ENCODE assay signal across 24 mouse cellular contexts in the genomic region with DNA sequence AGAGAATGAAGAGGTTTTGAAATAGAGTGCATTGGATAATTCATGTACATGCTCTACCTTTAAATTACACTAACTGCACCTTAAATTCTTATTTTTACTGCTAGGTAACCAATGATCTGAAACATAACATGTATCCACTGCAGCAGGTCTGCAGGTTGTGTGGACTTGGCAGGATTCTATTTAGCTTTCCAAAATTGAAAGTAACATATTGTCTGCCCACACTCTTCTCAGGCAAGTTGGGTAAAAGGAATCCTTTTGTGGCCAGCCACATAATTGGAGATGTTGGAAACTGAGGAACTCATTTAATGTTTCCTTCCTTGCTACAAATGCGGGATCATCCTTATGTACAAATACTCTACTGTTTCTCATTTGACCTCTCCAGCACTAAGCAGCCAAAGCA.
DNase-seq lines count a peak whose midpoint lies in the region; ATAC-seq and TF ChIP-seq lines count a peak whose summit lies in the region.
"Had no signal": no experiment of that assay in that cellular context is flagged by ENCODE, and none has a peak within 500 bp of the region (broad histone marks: within the 10 kb centered on the region; RNA-seq: fewer than 3 reads in every experiment).

No protein-coding gene starts in this region.

- ATAC-seq in frontal cortex, adult (ENCODE audit: low TSS enrichment): peak; percentile 87
- no peak for ATAC-seq in hindbrain, embryonic 16.5 days
- ATAC-seq: activated CD4-positive, CD25-positive, alpha-beta regulatory T cell, adult 4 months; CD4-positive, CD25-positive, alpha-beta regulatory T cell, adult 4 months; Patski had no signal

- no peaks in the 10 kb centered on the region for H3K36me3 ChIP-seq in hindbrain, embryonic 16.5 days (ENCODE audit: control insufficient read depth, insufficient read depth, low read length)
- H3K36me3 ChIP-seq: G1E had no signal

- TF ChIP-seq POLR2A in brain, embryonic 14.5 days (IDR thresholded peaks at IDR 0.05; ENCODE audit: borderline replicate concordance, extremely low read depth, insufficient read depth, insufficient read length, poor library complexity, severe bottlenecking): no peak

- no peaks in the 10 kb centered on the region for H3K27me3 ChIP-seq in hindbrain, embryonic 16.5 days (replicated peaks; ENCODE audit: control insufficient read depth, insufficient read depth, low read length)
- H3K27me3 ChIP-seq: CH12.LX, Patski had no signal

- no peak overlapping the region for H3K4me3 ChIP-seq in hindbrain, embryonic 16.5 days (ENCODE audit: low read length)

- no peak overlapping the region for H3K27ac ChIP-seq in hindbrain, embryonic 16.5 days (ENCODE audit: low read depth, low read length)

- 88% methylated on average over 1 of the region's 1 CpGs for WGBS in hindbrain, embryonic 16.5 days

- DNase-seq in frontal cortex, postnatal 25 days (ENCODE audit: low spot score in 2 of 2): no peak
- DNase-seq in right cerebral cortex, adult 18-20 months: peak; percentile 6
- DNase-seq in right cerebral cortex, postnatal 10 days (ENCODE audit: low spot score in 2 of 2): no peak
- DNase-seq in brain, adult 2 months (ENCODE audit: low read depth, low spot score): peak; percentile 39
- peak; percentile 3 for DNase-seq in brain, embryonic 14.5 days (ENCODE audit: low read depth)
- no peak for DNase-seq in spleen, adult 18-20 months
- DNase-seq: adrenal gland, adult 2 months; adrenal gland, adult 8-10 months; adrenal gland, postnatal 10 days; adrenal gland, postnatal 14 days; adrenal gland, postnatal 25 days; adrenal gland, postnatal 36 days; B cell, adult 2 months; cerebellum, adult 11 months; cerebellum, adult 11-12 months; cerebellum, adult 18-20 months; cerebellum, adult 2 months had no signal

- H3K4me2 ChIP-seq in hindbrain, embryonic 16.5 days (ENCODE audit: low read length): no peak overlapping the region

- no peak for TF ChIP-seq CTCF in brain, embryonic 14.5 days (IDR thresholded peaks at IDR 0.05; ENCODE audit: borderline replicate concordance, extremely low read depth, insufficient read depth, insufficient read length)

- H3K9me3 ChIP-seq in hindbrain, embryonic 16.5 days (ENCODE audit: control insufficient read depth, low read length): no peaks in the 10 kb centered on the region

- no peak overlapping the region for H3K9ac ChIP-seq in hindbrain, embryonic 16.5 days (ENCODE audit: low read depth, low read length)

- no peaks in the 10 kb centered on the region for H3K4me1 ChIP-seq in hindbrain, embryonic 16.5 days (ENCODE audit: control insufficient read depth, insufficient read depth, low read depth, low read length)

Comparison
In these comparisons a context has a peak if more than half of its experiments do, and no peak if none do; other contexts are left out.
1. DNase-seq: peak in right cerebral cortex, adult 18-20 months (single experiment), brain, adult 2 months (single experiment) and brain, embryonic 14.5 days (single experiment); none in frontal cortex, postnatal 25 days (0 of 2), right cerebral cortex, postnatal 10 days (0 of 2) and spleen, adult 18-20 months (0 of 2).